Mouse (Mus musculus): Measurements from ENCODE around the gene Pkm. TPM values are rescaled to one million over a fixed set of nuclear protein-coding genes. Genes with fewer than 3 reads are reported as not detected.
A peak's percentile ranks its signal among the peaks of the same experiment; 100 is the strongest.

The Pkm gene
- polyA plus RNA-seq, 1 experiment, result 669 TPM

- no peak overlapping the region for H3K27ac ChIP-seq (ENCODE audit: insufficient read depth, low read depth, low read length)
- 66% methylated on average over 2 of the region's 2 CpGs for WGBS
- H3K4me3 ChIP-seq (ENCODE audit: insufficient read depth, low read depth, low read length), result no peak overlapping the region
- peaks cover 3% of the 10 kb centered on the region for H3K36me3 ChIP-seq (ENCODE audit: control insufficient read depth, insufficient read depth, low read length)
- DNase-seq, result no peak
- no peaks in the 10 kb centered on the region for H3K4me1 ChIP-seq (ENCODE audit: control insufficient read depth, insufficient read depth, low read length)
- H3K27me3 ChIP-seq (replicated peaks; ENCODE audit: control insufficient read depth, insufficient read depth, low read length), result no peaks in the 10 kb centered on the region
- TF ChIP-seq POLR2A (IDR thresholded peaks at IDR 0.05; ENCODE audit: low read depth, low read length) (no peak), CTCF (conservative IDR thresholded peaks at IDR 0.05; ENCODE audit: insufficient read depth, insufficient read length, low read depth, low read length) (no peak)
These were observed 14.8 kb upstream of the Pkm start for GRCm38 (mm10) chr9:59641320-59641719.

- no peak for DNase-seq
- TF ChIP-seq CTCF (conservative IDR thresholded peaks at IDR 0.05; ENCODE audit: insufficient read depth, insufficient read length, low read depth, low read length), result no peak
- no peak for TF ChIP-seq POLR2A (IDR thresholded peaks at IDR 0.05; ENCODE audit: low read depth, low read length)
- H3K27me3 ChIP-seq (replicated peaks; ENCODE audit: control insufficient read depth, insufficient read depth, low read length), result no peaks in the 10 kb centered on the region
- H3K4me3 ChIP-seq (ENCODE audit: insufficient read depth, low read depth, low read length), result no peak overlapping the region
- no peak overlapping the region for H3K27ac ChIP-seq (ENCODE audit: insufficient read depth, low read depth, low read length)
- H3K36me3 ChIP-seq (ENCODE audit: control insufficient read depth, insufficient read depth, low read length), result no peaks in the 10 kb centered on the region
- H3K4me1 ChIP-seq (ENCODE audit: control insufficient read depth, insufficient read depth, low read length), result 0 out of 2 replicates have a peak, but pooled peaks cover 3% of the 10 kb centered on the region
- WGBS, result 98% methylated on average over 4 of the region's 4 CpGs
These were observed 6.3 kb upstream of the Pkm start for GRCm38 (mm10) chr9:59649911-59650310.

GRCm38 (mm10) chr9:59653371-59653770 lies 2.8 kb upstream of the Pkm start:
- Histone ChIP-seq H3K4me3 (ENCODE audit: insufficient read depth, low read depth, low read length) (no peak overlapping the region), H3K36me3 (ENCODE audit: control insufficient read depth, insufficient read depth, low read length) (no peaks in the 10 kb centered on the region), H3K27me3 (replicated peaks; ENCODE audit: control insufficient read depth, insufficient read depth, low read length) (no peaks in the 10 kb centered on the region), H3K4me1 (ENCODE audit: control insufficient read depth, insufficient read depth, low read length) (peaks cover 3% of the 10 kb centered on the region; the same call in 1 of the 2 replicates), H3K27ac (ENCODE audit: insufficient read depth, low read depth, low read length) (peak overlapping the region; percentile 47; the same call in 1 of the 2 replicates)
- TF ChIP-seq CTCF (conservative IDR thresholded peaks at IDR 0.05; ENCODE audit: insufficient read depth, insufficient read length, low read depth, low read length), result no peak
- no peak for TF ChIP-seq POLR2A (IDR thresholded peaks at IDR 0.05; ENCODE audit: low read depth, low read length)
- 42% methylated on average over 3 of the region's 3 CpGs for WGBS
- peak; percentile 52 for DNase-seq

GRCm38 (mm10) chr9:59654450-59654983 lies 1.7 kb upstream of the Pkm start:
- Histone ChIP-seq H3K4me3 (ENCODE audit: insufficient read depth, low read depth, low read length) (no peak overlapping the region), H3K4me1 (ENCODE audit: control insufficient read depth, insufficient read depth, low read length) (peaks cover 3% of the 10 kb centered on the region; the same call in 1 of the 2 replicates), H3K27ac (ENCODE audit: insufficient read depth, low read depth, low read length) (no peak overlapping the region), H3K27me3 (replicated peaks; ENCODE audit: control insufficient read depth, insufficient read depth, low read length) (no peaks in the 10 kb centered on the region), H3K36me3 (ENCODE audit: control insufficient read depth, insufficient read depth, low read length) (no peaks in the 10 kb centered on the region)
- no peak for TF ChIP-seq POLR2A (IDR thresholded peaks at IDR 0.05; ENCODE audit: low read depth, low read length)
- TF ChIP-seq CTCF (conservative IDR thresholded peaks at IDR 0.05; ENCODE audit: insufficient read depth, insufficient read length, low read depth, low read length), result no peak
- DNase-seq, result no peak
- 86% methylated on average over 2 of the region's 2 CpGs for WGBS

- no peak for TF ChIP-seq POLR2A (IDR thresholded peaks at IDR 0.05; ENCODE audit: low read depth, low read length)
- TF ChIP-seq CTCF (conservative IDR thresholded peaks at IDR 0.05; ENCODE audit: insufficient read depth, insufficient read length, low read depth, low read length), result 0 out of 2 replicates have a peak, but pooled peaks have one; percentile 16
- H3K4me1 ChIP-seq (ENCODE audit: control insufficient read depth, insufficient read depth, low read length), result peaks cover 18% of the 10 kb centered on the region
- H3K4me3 ChIP-seq (ENCODE audit: insufficient read depth, low read depth, low read length), result peak overlapping the region; percentile 89
- peak overlapping the region; percentile 94 for H3K27ac ChIP-seq (ENCODE audit: insufficient read depth, low read depth, low read length)
- H3K27me3 ChIP-seq (replicated peaks; ENCODE audit: control insufficient read depth, insufficient read depth, low read length), result no peaks in the 10 kb centered on the region
- H3K36me3 ChIP-seq (ENCODE audit: control insufficient read depth, insufficient read depth, low read length), result no peaks in the 10 kb centered on the region
- WGBS, result 1% methylated on average over 64 of the region's 65 CpGs
- DNase-seq, result peak; percentile 72
These were observed 758 bp downstream of the Pkm start for GRCm38 (mm10) chr9:59656635-59657617.

DNA sequence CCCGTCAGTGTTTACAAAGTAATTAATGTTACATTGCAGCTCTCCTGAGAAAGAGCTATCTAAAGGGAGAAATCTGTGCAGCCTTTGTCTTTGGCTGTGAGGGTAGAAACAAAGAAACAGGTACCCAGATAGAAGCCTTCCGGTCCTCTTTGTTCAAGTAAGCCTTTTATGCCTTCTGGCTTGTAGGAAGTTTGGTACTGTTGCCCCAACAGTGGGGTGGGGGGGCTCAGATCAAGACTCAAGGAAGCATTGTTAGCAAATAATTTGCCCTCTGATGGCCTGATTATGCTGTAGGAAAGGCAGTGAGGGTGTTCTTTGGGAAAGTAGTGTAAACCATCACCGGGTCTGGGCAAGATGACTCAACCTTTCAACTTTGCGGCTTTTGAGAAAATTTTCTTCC lies 2.0 kb downstream of the Pkm start:
- Histone ChIP-seq H3K4me3 (ENCODE audit: insufficient read depth, low read depth, low read length) (no peak overlapping the region), H3K27ac (ENCODE audit: insufficient read depth, low read depth, low read length) (no peak overlapping the region; the same call in 1 of the 2 replicates)
- WGBS, result 39% methylated on average over 4 of the region's 4 CpGs

More for the DNA sequence above, 2.0 kb downstream of the Pkm start:
- TF ChIP-seq POLR2A (IDR thresholded peaks at IDR 0.05; ENCODE audit: low read depth, low read length) (no peak), CTCF (conservative IDR thresholded peaks at IDR 0.05; ENCODE audit: insufficient read depth, insufficient read length, low read depth, low read length) (no peak)
- H3K36me3 ChIP-seq (ENCODE audit: control insufficient read depth, insufficient read depth, low read length), result no peaks in the 10 kb centered on the region
- no peaks in the 10 kb centered on the region for H3K27me3 ChIP-seq (replicated peaks; ENCODE audit: control insufficient read depth, insufficient read depth, low read length)
- H3K4me1 ChIP-seq (ENCODE audit: control insufficient read depth, insufficient read depth, low read length), result peaks cover 20% of the 10 kb centered on the region
- no peak for DNase-seq
